Mouse (Mus musculus): ENCODE results near the gene Myh6.
"Not testable (repeated sequence)": the region's sequence is repeated elsewhere in the genome, so short reads cannot be mapped to it uniquely, and the experiment has no call there.

Gene Myh6

GRCm38 (mm10) chr14:54966320-54966977 is at the start of gene Myh6:
TSS of gene Myh6 (minus strand) at chr14:54966927.
- DNase-seq (ENCODE audit: low spot score in 2 of 2), result no peak

GRCm38 (mm10) chr14:55015767-55016111 is 49.0 kb upstream of the Myh6 start:
- DNase-seq (ENCODE audit: low spot score in 2 of 2), result no peak

GRCm38 (mm10) chr14:55014991-55015766 is 48.5 kb upstream of the Myh6 start, which contains the start of gene Ngdn:
TSS of gene Ngdn (plus strand) at chr14:55015454.
- peak; percentile 95 to 98 for DNase-seq (ENCODE audit: low spot score in 2 of 2)

GRCm38 (mm10) chr14:55014591-55014990 is 47.9 kb upstream of the Myh6 start:
- no peak for DNase-seq (ENCODE audit: low spot score in 2 of 2)

- DNase-seq (ENCODE audit: low spot score in 2 of 2), result no peak
Observed at GRCm38 (mm10) chr14:55011116-55011515, 44.4 kb upstream of the Myh6 start.

- DNase-seq (ENCODE audit: low spot score in 2 of 2), result no peak
Observed at GRCm38 (mm10) chr14:55008417-55008816, 41.7 kb upstream of the Myh6 start.

- no peak for DNase-seq (ENCODE audit: low spot score in 2 of 2)
Observed at GRCm38 (mm10) chr14:55007120-55007908, 40.6 kb upstream of the Myh6 start.

GRCm38 (mm10) chr14:55006541-55006940 is 39.8 kb upstream of the Myh6 start:
- DNase-seq (ENCODE audit: low spot score in 2 of 2), result no peak

- no peak for DNase-seq (ENCODE audit: low spot score in 2 of 2)
Observed at GRCm38 (mm10) chr14:55005967-55006366, 39.2 kb upstream of the Myh6 start.

- no peak for DNase-seq (ENCODE audit: low spot score in 2 of 2)
Observed at GRCm38 (mm10) chr14:55005506-55005905, 38.8 kb upstream of the Myh6 start.

- no peak for DNase-seq (ENCODE audit: low spot score in 2 of 2)
Observed at GRCm38 (mm10) chr14:55003878-55004855, 37.4 kb upstream of the Myh6 start.

GRCm38 (mm10) chr14:55002687-55003120 is 36.0 kb upstream of the Myh6 start:
- DNase-seq (ENCODE audit: low spot score in 2 of 2), result no peak

GRCm38 (mm10) chr14:55001938-55002686 is 35.4 kb upstream of the Myh6 start:
- DNase-seq (ENCODE audit: low spot score in 2 of 2), result no peak

GRCm38 (mm10) chr14:55001446-55001845 is 34.7 kb upstream of the Myh6 start:
- no peak for DNase-seq (ENCODE audit: low spot score in 2 of 2)

- DNase-seq (ENCODE audit: low spot score in 2 of 2), result no peak
Observed at GRCm38 (mm10) chr14:55000814-55001213, 34.1 kb upstream of the Myh6 start.

- DNase-seq (ENCODE audit: low spot score in 2 of 2), result not testable (repeated sequence)
Observed at GRCm38 (mm10) chr14:54999868-55000267, 33.1 kb upstream of the Myh6 start.

GRCm38 (mm10) chr14:54998680-54999079 is 32.0 kb upstream of the Myh6 start:
- no peak for DNase-seq (ENCODE audit: low spot score in 2 of 2)

- DNase-seq (ENCODE audit: low spot score in 2 of 2), result no peak
Observed at GRCm38 (mm10) chr14:54997297-54997696, 30.6 kb upstream of the Myh6 start.

- DNase-seq (ENCODE audit: low spot score in 2 of 2), result no peak
Observed at GRCm38 (mm10) chr14:54996793-54997192, 30.1 kb upstream of the Myh6 start.

- DNase-seq (ENCODE audit: low spot score in 2 of 2), result no peak
Observed at GRCm38 (mm10) chr14:54995457-54996138, 28.9 kb upstream of the Myh6 start.

Data from urinary bladder, adult 18-20 months (tissue).